Mouse (Mus musculus) cerebellum, adult 18-20 months (tissue): ENCODE data around the gene Myrfl.

ENCODE experiments used
- DNase-seq, 2 experiments: peaks; one replicate each; pipeline ENCODE4 v3.0.0; 2021

Gene Myrfl

GRCm38 (mm10) chr10:116750895-116751294 lies 145.8 kb downstream of the Myrfl start:
- no peak for DNase-seq

- no peak for DNase-seq
Measured at GRCm38 (mm10) chr10:116750062-116750461, 146.7 kb downstream of the Myrfl start.

GRCm38 (mm10) chr10:116748681-116749080 lies 148.0 kb downstream of the Myrfl start:
- no peak for DNase-seq

GRCm38 (mm10) chr10:116746281-116747011 lies 150.3 kb downstream of the Myrfl start:
- DNase-seq, result no peak

- no peak for DNase-seq
Measured at GRCm38 (mm10) chr10:116742696-116743095, 154.0 kb downstream of the Myrfl start.

DNA sequence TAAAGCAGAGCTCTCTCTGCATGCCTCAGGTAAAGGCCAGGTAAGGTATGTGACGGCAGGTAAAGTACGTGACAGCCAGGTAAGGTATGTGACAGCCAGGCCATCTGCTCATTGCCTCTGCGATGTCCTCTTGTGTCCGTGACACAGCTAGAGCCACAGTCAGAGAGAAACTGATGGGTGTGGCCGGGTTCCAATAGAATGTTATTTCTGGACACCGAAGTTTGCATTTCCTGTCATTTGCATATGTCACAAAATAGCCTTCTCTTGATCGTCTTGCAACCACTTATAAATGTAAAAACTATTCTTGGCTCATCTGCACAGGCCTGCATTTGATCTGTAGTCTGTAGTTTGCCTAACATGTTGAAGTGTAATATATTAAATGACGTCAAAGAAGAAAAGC lies 154.5 kb downstream of the Myrfl start:
- no peak for DNase-seq

GRCm38 (mm10) chr10:116741343-116741742 lies 155.4 kb downstream of the Myrfl start:
- no peak for DNase-seq

- DNase-seq, result no peak
Measured at GRCm38 (mm10) chr10:116740073-116740472, 156.6 kb downstream of the Myrfl start.

GRCm38 (mm10) chr10:116738533-116738932 lies 158.2 kb downstream of the Myrfl start:
- no peak for DNase-seq

- DNase-seq, result peak; percentile 75 to 81
Measured at GRCm38 (mm10) chr10:116735607-116736006, 161.1 kb downstream of the Myrfl start.

- no peak for DNase-seq
Measured at GRCm38 (mm10) chr10:116733651-116734050, 163.1 kb downstream of the Myrfl start.

GRCm38 (mm10) chr10:116730033-116730652 lies 166.6 kb downstream of the Myrfl start:
- DNase-seq, result no peak

DNA sequence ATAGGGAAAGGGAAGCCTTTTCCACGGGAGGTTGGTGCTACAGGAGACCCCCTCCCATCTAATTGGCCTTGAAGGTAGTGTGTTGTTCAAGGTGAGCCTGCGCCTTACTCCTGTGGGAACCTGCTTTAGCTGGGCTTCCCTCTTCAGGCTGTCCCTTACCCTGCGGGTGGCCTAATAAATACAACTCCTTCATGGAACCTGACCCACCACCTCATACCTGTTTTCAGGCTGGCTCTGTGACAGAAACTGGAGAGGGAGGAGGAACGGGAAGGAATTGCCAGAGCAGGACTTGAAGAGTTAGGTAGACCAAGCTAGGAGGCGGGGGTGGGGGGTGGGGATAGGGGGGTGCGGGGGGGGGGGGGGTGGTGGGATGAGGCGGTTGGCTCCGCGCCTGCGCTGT lies 167.9 kb downstream of the Myrfl start:
- no peak for DNase-seq

DNA sequence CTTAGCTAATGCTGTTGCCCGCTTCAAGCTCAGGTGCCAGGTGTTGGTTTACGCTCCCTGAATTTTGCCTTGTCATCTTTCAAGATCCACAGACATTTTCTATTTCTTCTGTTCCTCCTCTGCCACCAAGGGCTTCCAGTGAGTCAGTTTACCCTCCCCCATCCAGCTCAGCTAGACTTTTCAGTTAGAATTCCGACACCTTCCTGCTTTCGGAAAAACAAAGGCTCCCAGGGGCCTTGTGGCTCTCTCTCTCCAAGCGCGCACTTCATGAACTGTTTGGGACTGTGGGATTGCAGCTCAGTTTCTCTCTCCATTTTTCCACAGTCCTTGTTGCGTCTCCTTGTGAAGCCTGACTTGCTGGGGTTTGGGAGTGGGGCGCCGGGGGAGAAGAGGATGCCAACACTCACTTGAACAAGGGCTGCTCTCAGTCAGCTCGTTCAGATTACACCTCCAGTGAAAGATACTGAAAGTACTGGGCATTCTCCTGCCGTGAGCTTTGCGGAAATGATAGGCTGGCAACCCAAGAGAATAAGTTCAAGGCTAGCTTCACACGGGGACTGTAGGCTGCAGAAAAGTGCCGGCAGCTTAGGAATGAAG lies 168.9 kb downstream of the Myrfl start:
- DNase-seq, result no peak
